Mouse (Mus musculus) testis, adult 2 months (tissue): ENCODE results near the gene Retreg1.

ENCODE experiments used
- CTCF ChIP-seq: fragments of 200-500 bp; IDR thresholded peaks from 2 replicates; pipeline ENCODE4 v1.5.1; 2012; ENCODE audit warnings: low read depth, mild to moderate bottlenecking, inconsistent platforms, low read length, moderate library complexity; ENCODE audit not compliant: control insufficient read depth, insufficient read depth, insufficient replicate concordance
- POLR2A ChIP-seq: fragments of 200-500 bp; IDR thresholded peaks from 2 replicates; pipeline ENCODE4 v1.6.1; 2012; ENCODE audit warnings: low read depth, mild to moderate bottlenecking, inconsistent platforms, low read length, moderate library complexity; ENCODE audit not compliant: control insufficient read depth

DNA sequence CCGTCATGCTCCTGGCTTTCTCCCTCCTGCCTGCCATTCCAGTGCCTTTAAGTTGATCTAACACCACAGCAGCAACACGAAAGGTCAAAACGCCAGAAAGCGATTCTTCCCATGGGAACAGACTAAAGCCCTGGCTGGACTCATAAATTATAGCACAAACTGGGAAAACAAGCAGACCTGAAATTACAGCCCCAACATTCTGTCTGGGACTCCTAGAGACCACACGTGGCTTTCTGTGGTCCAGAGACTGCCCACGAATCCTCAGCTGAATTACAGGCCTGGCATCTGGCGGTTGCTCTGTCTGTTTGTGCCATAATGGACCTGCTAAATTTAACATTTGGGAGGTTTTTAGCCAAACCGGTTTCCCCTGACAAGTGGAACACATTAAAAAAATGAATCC, 48.9 kb upstream of the Retreg1 start:
- TF ChIP-seq POLR2A (no peak), CTCF (no peak)
